Mouse (Mus musculus) retina, postnatal 7 days (tissue): ENCODE measurements at regions not wholly inside any gene's neighbourhood (a gene's known extent, or its start where the extent isn't known, plus 50 kb on each side); places are given as distances from the start of the nearest gene placed in this dataset.
"Not testable (repeated sequence)": the region's sequence is repeated elsewhere in the genome, so short reads cannot be mapped to it uniquely, and the experiment has no call there.

Experiments
- DNase-seq: peaks from one replicate; pipeline ENCODE4 v3.0.0-alpha.2; 2012; ENCODE audit warnings: low read depth, low spot score

DNA sequence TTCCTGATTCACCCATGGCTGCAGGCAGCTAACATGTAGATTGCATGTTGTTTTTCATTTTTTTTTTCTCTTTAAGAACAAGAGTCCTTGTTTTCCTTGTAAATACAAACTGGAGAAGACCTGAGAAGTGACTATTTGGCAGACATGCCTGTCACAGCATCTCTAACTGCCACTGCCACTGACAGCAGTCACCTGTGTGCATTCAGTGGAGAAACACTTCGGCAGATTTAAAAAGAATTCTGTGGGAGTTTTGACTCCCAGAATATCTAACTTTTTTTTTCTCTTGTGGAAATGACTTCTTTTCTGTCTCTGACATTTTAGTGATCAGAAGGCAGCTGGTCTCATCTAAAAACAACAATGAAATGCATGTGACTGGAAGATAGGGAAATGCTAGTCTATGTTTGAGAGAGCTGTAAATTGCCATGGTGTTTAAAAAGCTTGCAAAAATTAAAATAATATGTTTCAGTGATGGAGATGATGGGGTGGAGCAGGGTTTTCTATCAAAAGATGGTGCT lies 526.0 kb upstream of the Agtr1b start:
- DNase-seq = no peak

DNA sequence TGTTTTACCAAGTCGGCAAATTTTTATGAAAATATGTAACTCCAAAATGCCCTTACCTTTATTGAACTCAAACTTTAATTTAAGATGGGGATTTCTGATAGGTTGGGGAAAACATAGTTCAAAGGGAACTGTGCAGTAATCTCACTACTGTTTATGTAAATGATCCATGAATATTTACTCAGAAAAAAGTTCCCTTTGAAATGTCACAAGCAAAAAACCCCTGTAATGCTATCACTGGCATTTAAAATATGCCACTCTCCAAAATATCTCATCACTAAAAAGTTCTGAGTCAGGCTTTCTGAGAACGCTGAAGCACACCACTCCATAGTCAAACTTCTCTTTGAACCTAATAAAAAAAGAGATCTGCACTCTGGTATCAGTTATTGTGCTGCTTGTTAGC lies 497.3 kb upstream of the Agtr1b start:
- no peak for DNase-seq

DNA sequence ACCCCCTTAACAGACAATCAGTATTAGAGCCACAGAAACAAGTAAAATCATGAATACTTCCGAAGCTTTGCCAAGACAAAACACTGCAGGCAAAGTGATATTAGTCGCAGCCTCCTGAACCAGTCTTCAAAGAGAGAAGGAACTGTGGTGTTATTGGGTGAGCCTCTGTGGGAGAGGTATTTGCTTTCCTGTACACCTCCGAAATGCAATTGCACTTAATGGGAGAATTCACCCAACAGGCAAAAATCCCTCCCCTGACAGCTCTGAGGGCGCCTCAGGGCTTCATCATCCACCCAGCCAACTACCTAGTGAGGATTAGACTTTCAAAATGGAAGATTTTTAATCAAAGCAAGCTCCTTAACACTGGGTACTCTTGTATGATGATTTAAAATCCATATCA lies 464.1 kb upstream of the Agtr1b start:
- no peak for DNase-seq

GRCm38 (mm10) chr3:20829391-20829790 lies 462.4 kb upstream of the Agtr1b start:
- no peak for DNase-seq

GRCm38 (mm10) chr3:20828811-20829210 lies 461.8 kb upstream of the Agtr1b start:
- no peak for DNase-seq

- DNase-seq = no peak
Observed at GRCm38 (mm10) chr3:20825661-20826334, 458.8 kb upstream of the Agtr1b start.

- no peak for DNase-seq
Observed at GRCm38 (mm10) chr3:20822226-20822625, 455.2 kb upstream of the Agtr1b start.

GRCm38 (mm10) chr3:20821712-20822111 lies 454.7 kb upstream of the Agtr1b start:
- no peak for DNase-seq

GRCm38 (mm10) chr3:20820047-20820446 lies 453.1 kb upstream of the Agtr1b start:
- DNase-seq = no peak

DNA sequence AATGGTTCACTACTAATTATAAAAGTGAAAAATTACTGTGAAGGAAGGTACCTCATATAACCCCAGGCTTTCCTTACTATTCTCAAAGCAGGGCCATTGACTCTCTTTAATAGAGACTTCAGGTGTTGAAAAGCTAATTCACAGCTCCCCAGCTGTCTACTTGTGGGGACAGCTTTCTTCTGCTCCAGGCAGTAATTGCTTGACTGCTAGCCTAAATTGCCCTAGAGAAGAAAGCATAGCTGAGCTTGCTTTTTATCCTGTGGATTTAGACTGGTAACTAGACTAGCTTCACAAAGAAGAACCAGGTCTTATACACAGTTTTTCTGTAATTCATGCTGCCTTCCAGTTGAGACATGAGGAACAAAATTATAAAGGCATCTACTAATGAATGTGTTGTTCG lies 452.6 kb upstream of the Agtr1b start:
- DNase-seq = no peak

GRCm38 (mm10) chr3:20816613-20817012 lies 449.6 kb upstream of the Agtr1b start:
- DNase-seq = no peak

DNA sequence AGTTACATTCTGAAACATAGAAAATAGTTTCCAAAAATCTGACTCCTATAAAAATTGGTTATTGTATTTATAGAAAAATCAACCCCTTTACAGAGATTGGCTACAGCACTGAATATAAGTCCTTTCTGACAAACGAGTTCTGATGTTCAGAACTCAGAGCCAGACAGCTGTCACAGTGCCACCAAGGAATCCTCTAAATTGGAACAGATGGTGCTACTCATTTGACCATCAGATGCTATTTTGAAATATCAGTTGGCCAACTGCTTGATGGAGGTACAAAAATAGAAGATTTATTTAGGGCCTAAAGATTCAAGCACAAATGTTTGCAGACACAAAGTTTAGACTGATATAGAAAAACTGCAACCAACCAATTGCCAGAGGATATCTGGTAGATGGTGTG lies 427.3 kb upstream of the Agtr1b start:
- no peak for DNase-seq

DNA sequence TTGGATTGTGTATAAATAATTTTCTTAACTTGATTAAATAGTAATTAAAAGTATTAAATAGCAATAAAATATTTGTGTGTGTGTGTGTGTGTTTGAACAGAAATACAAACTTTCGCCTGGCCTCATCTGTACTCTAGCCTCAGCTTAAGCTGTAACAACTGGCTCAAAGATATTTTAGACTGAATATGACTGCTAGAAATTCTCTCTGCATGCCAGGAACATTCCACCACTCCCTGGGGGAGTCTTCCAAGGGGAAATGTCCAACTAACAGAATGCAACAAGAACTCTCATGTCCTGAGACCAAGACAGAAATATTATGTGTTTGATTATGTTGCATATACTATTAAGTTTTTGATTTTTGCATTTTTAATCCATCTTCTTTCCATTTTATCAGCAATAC lies 425.5 kb upstream of the Agtr1b start:
- DNase-seq = no peak

- DNase-seq = no peak
Observed at GRCm38 (mm10) chr3:20777883-20778282, 410.9 kb upstream of the Agtr1b start.

- no peak for DNase-seq
Observed at GRCm38 (mm10) chr3:20776964-20777304, 410.0 kb upstream of the Agtr1b start.

DNA sequence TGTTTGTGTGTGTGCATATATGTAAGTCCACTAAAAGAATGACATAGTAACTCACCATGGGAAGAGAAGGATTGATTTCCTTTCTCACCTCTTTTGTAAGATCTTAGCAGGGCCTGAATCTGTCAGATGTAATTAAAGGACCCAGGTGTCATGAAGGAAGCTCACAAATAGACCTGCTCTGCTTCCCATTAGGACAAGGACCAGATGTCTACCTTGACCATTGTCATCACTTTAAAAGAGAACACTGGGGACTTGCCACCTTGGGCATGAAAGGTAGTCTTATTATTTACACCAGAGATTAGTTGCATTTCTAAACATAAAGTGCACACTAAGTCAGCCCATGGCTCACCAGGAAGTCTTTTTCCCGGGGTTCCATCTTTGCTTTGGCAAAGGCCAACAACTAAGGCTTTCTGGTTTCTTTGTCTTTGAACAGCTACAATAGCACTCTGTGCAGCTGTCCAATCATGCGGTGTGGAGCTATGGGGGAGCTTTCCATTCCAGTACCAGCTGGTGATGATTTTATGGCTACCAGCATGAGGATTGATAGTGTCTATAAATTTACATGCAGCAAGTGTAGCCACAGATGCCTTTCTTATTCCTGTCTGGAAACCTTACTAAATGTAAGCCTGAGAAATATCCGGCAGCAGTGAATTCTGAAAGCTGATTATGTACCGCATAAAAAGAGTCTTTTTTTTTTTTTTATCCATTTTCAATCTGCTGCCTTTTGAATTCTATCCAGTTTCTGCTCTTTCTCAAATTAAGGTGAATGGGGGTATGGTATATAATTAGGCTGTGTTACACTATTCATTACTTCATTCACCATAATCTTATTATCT lies 409.4 kb upstream of the Agtr1b start:
- DNase-seq = no peak

- no peak for DNase-seq
Observed at GRCm38 (mm10) chr3:20734302-20734701, 367.3 kb upstream of the Agtr1b start.

DNA sequence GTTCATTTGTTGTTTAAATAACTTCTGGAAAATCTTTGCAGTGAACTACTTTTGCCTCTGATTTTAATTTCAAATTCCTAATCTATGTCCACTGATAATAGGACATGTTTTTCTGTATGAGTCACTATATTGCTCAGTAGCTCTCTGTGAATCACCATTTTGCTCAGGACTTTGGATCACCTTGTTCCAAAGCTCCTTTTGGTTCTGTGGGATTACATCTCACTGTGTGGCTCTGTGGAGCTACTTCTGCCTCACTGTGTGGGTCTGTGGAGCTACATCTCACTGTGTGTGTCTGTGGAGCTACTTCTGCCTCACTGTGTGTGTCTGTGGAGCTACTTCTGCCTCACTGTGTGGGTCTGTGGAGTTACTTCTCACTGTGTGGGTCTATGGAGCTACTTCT lies 365.0 kb upstream of the Agtr1b start:
- no peak for DNase-seq

GRCm38 (mm10) chr3:20730481-20730880 lies 363.5 kb upstream of the Agtr1b start:
- DNase-seq = no peak

GRCm38 (mm10) chr3:20729776-20730175 lies 362.8 kb upstream of the Agtr1b start:
- not testable (repeated sequence) for DNase-seq

- no peak for DNase-seq
Observed at GRCm38 (mm10) chr3:20714671-20715070, 347.7 kb upstream of the Agtr1b start.

DNA sequence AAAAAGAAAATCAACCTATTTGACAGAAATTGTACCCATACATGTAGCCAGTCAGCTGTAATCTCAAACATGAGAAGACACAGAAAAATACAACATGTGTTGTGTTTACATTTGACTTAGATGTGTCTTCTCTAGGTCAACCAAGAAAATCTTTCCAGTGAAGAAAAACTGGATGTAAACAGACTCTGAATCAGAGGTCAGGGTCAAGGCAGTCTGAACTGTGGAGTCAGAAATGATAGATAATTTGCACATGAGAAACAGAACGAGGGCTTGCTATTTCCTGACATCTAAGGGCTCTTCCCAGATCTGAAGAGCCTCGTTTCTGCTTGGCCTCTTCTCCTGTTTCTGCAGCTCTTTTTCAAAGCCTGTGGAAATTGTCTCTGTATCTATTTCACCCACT lies 342.7 kb upstream of the Agtr1b start:
- no peak for DNase-seq

- no peak for DNase-seq
Observed at GRCm38 (mm10) chr3:20695322-20695859, 328.4 kb upstream of the Agtr1b start.
